Mouse (Mus musculus) kidney, adult 8-10 months (tissue): ENCODE measurements around the gene Dcakd.
"Not testable (repeated sequence)": the region's sequence is repeated elsewhere in the genome, so short reads cannot be mapped to it uniquely, and the experiment has no call there.

Experiments used
- DNase-seq, 2 experiments: peaks; one replicate each; pipeline ENCODE4 v3.0.0; 2022

Dcakd gene

DNA sequence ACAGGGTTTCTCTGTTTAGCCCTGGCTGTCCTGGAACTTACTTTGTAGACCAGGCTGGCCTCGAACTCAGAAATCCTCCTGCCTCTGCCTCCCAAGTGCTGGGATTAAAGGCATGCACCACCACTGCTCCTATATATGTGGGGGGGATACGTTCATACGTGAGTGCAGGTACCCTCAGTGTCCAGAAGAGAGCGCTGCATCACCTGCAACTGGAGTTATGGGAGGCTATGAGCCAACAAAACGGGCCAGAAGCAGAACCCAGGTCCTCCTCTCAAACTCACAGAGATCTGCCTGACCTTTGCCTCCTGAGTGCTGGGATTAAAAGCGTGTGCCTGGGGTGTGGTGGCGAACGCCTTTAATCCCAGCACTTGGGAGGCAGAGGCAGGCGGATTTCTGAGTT is 52.2 kb downstream of the Dcakd start:
- not testable (repeated sequence) for DNase-seq

DNA sequence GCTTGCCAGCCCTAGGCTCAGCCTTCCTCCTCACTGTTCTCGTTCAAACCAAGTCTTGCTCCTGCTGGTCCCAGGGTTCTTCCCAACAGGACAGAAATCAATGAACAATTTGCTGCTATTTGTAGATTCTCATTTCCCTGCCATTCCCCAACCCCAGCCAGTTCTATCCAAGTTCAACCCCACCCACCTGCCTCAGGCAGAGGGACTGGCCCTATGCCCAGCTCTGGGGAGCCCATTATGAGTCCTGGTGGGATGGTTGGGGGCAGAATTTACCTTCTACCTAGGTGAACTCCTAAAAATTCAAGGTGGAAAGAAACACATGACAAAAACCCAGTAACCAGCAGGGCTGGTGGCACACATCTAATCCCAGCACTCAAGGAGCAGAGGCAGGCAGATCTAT is 55.8 kb downstream of the Dcakd start:
- DNase-seq = peak; percentile 25 to 28

DNA sequence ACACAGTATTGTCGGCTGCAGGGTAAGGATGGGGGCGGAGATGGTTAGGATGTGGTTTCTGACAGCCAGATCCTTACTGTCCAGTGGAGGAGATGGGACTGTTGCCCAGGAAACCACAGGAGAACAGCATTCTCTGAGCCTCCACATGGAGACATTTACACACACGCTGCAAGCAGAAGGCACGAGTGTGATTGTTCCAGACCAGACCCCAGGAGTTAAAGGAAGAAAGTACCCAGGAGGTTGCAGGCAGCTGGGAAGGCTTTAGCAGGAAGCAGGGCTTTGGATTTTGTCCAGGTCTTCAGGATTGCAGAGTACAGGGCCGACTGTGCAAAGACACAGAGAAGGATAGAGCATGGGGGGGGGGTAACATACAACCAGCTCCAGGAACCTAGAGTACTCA is 56.5 kb downstream of the Dcakd start:
- no peak for DNase-seq

DNA sequence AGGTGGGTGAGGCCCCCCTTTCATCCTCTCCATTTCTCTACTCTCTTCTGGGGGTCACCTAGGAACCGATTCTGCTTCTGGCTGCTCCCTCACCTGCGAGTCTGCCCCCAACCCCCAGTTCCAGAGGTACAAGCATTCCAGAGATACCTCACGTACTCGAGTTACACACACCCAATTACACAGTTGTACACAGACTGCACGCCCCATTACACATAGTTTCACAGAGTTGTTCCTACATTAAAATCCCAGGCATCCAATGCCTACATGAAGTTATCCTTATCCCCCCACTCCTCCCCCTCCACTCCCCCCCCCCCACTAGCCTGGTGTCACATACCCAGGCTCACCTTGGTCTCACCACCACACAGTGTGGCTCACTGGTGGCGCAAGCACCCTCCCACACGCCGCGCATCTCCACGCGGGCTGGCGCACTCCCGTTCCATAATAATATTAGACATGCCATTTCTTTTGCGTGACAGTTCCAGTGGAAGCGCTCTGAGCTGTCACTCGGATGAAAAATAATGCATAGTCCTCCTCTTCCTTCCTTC is 63.5 kb downstream of the Dcakd start:
- peak in 1 of 2 experiments; percentile 16 for DNase-seq

DNA sequence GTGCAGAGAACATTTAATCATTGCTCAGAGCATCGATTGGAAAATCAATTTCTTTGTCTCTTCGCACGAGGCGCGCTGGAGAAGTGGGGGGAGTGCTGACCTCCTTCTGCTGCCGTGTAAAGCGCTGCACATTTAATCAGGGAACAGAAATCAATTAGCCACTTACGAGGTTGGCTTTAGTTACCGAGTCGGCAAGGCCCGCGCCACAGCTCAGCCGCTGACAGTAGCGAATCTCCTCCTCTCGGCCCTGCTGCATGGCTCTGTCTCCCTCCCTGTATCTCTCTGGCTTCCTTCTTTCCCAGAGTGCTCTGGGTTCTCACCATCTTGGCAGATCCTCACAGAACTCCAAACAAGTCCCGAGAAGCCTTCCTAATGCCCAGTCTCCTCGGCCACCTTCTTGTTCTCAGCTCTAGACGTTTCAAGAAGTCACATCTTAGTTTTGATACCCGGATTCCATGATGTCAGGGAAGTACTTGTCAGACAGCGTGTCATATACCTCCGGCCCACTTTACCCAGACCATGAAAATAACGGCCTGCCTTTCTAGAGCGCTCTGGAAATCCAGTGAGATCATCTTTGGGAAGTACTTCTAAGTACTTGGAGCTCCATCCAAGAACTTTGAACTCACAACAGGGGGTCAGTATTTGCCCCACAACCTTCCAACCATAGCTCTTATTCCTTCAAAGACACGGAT is 64.1 kb downstream of the Dcakd start:
- DNase-seq = no peak

DNA sequence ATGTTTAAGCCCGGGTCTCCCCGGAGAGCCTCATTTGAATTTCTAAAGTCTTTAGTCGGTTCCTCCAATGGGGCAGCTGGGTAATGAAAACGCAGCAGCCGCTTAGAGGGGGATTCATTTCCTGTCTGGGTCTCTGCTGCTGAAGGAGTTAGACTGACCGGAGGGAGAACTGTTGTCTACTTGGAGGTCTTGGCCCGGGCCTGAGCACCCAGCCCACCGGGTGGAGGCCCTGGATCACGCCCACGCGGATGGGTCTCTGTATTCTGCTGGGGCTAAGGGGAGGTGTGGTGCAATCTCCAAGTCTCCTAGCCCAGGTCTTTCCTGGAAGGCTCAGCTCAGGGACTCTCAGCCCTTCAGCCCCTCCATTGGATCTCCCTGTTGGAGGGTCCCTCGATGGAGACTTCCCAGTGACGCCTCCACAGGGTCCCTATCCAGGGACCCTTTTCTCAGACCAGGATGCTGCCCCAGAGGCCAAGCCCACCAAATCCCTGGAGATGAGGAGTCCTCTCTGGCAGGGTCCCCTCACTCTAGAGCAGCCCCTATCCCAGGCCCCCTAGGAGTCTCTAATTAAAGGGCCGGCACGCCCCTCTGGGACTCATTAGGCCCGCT is 64.8 kb downstream of the Dcakd start:
- DNase-seq = no peak

DNA sequence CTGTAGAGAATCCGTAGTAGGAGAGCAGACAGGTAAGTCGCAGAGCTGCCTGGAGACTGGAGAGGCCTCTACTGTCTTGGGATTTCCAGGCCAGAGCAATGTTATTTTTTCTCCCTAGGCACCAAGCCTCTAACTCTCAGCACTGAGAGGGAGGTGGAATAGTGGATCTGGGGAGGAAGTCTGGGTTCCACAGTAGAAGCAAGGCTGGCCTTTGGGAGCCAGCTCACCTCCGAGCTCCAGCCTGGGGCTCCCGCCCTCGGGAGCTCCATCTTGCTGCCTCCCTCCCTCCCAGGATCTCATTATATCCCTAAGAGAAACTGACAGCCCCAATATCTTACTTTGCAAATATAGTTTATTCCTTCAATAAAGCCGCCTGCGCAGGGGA is 65.3 kb downstream of the Dcakd start:
- no peak for DNase-seq

DNA sequence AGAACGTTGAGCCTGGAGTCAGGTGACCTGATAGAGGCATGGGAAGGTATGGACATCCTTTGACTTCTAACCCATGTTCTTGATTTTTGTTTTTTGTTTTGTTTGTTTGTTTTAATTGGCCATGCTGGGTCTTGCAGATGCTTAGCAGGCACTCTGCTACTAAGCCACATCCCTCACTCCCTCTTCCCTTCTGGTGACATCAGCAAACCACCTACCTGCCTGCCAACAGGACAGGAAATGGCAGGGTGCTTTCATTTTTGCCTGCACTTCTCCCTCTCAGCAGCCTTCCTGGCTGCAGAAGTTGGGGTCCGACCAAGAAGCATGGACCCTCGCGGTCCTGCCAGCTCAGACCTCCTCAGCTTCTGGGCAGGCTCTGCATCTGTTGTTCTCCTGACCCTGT is 67.1 kb downstream of the Dcakd start:
- no peak for DNase-seq

DNA sequence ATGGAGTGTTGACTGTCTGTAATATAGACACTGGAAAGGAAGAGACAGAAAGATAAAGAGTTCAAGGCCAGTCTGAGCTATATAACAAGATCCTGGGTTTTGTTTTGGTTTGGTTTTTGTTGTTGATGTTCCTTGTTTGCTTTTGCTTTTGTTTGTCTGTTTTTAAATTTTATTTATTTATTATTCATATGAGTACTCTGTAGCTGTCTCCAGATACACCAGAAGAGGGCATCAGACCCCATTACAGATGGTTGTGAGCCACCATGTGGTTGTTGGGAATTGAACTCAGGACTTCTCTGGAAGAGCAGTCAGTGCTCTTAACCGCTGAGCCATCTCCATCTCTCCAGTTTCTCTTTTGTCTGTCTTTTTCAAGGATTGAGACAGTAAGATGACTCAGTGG is 69.3 kb downstream of the Dcakd start:
- no peak for DNase-seq

DNA sequence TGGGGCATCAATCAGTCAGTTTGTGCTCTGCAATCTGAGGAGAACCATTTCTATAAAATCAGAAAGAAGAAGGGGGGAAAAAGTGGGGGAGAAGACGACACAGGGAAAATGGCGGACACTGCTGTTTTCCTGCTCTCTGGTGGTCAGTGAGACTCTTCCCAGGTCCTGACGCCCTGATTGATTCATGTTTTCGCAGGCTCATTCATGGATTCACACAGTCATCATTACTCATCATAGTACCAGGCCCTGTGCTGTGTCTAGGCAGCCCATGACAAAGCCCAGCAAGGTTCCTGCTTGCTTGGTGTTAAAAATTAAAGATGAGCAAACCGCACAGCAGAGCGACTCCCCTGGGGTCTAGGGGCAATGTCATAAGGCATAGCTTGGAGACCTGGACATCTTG is 69.7 kb downstream of the Dcakd start:
- no peak for DNase-seq

DNA sequence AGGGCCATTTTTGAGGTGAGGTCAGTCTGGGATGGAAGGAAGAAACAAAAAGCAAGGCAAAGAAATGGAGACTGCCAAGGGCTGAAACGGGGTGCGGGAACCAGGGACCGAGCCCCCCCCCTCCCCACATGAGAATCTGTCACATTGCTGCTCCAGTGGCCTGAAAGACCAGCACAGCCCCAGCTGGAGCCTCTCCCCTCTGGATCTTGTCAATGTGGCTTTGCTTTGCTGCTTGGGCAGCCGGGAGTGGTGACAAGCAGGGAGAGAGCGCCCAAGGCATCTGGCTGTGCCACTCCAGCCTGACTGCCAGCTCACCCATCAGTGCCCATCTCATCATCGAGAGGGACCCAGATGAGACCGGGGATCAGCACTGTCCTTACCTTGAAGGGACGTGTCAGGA is 70.4 kb downstream of the Dcakd start:
- no peak for DNase-seq

DNA sequence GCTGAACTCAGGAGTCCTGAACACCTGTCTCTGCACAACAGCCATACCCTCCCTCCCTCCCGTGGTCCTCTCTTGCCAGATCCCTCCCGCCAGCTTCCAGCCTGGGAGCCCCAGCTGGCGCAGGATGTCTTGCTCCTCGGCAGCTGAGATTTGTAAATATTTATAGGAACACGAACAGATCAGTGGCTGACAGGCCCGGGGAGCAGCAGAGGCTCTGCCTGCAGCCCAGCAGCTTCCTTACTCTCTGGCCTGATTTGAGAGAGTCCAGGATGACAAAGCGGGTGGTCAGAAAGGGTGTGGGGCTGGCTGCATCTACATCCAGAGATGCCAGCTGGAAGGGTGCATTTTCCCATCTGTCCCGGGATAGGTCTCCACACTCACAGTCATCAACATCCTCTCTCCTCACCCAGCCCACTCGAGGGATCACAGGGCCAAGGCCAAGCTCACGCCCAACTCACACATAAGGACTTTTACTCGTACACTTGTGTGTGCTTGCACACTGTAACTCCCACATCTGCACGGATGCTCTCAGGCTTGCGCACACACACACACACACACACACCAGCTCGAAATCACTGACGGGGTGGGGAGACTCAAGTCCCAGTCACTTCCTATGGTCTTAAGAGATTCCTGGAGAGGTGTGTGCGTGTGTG is 71.0 kb downstream of the Dcakd start:
- DNase-seq = no peak

DNA sequence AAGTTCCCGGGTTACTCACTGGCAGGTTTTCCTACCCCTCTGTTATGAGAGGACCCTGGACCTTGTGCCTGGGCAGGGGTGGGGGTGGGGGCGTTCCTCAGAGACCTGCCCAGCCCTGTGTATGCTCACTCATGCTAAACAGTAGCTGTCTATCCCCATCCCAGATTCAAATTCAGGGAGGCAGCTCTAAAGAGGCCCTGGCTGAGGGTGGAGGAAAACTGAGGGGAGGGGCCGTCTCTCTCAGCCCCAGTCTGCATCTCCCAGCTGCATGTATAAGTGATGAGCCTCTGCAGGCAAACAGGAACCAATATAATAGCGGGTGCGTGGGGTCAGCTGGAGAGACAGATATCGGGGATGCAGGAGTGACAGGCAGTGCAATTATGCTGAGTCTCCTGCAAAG is 75.2 kb downstream of the Dcakd start:
- no peak for DNase-seq

DNA sequence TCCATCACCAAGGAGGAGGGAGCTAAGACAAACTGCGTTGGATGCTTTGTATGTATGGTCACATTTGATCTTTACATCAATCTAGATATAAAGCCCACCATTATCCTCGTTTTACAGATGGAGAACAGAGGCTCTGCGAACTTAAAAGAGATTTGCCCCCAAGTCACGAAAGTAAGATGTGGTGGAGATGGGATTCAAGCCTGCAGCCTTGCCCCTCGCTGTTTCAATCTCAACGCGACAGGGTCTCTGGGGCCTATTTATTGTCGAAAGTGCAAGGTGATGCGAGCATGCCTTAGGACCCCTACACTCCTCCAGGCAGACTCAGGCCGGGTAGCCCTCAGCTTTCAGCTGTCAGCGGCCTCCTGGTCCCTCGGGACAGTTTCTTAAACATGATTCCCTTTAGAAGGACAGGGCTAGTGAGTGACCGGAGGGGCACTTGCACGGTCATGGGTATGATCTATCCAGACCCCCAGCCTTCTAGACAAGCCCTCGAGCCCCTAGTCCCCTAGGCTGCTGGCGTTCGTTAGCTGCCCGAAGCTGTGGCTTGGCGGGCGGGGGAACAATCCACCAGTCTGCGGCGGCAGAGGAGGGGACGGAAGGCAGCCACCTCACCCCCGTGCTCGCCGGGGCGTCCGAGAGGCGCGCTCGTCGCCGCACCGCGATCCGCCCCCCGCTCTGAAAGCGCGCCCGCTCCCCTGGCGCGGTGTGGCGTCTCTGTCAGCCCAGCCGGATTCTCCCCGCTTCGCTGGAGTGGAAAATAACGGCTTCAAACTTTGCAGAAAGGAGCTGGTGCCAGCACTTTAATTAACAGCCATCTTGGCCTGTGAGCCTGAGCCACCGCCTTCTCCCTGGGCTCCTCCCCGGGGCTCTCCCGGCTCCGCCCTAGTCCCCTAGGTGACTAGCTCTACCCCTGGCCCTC is 79.8 kb downstream of the Dcakd start:
- DNase-seq = peak; percentile 68 to 72

DNA sequence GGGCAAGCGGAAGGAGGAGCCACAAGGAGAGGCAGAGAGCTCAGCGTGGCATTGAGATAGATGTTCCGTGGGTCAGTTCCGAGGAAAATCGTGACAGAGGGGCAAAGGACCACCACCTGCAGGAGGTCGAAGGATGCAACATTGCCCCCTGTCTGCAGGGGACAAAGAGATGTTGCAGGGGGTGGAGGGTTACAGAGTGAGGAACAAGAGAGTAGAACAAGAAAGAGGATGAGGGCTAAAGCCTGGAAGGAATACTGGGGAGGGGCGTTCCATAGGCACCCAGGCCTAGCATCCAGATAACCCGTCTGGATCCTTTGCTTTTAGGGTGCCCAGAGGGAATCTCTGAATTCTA is 81.2 kb downstream of the Dcakd start:
- no peak for DNase-seq

DNA sequence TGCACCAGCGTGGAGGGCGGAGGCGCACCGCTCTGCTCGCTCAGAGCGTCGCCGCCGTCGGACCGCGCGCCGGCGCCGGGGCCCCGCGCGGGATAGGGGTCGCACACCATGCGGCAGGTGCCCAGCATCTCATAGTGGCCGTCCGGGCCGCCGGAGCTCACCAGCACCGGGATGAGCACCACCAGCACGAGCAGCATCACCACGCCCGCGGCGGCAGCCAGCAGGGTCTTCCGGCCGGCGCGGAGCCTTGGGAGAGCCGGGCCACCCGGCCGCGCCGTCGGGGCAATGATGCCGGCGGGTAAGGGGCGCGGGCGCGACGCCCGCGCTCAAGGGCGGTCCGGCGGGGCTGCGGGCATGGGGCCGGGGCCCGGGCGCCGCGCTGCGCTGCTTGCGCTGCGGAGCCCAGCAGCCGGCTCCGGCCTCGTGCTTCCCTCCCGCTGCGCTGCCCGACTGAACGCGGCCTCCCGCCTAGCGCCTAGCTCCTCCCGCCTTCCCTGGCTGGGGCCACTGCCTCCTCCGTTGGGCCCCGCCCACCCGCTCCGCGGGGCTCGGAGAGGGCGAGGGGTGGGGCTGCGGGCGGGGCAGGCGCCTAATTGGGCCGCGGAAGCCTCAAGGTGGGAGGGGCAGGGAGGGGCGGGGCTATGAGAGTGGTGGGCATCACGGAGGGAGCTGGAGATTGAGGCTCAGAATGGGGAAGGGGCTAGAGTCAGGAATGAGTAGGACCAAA is 81.7 kb downstream of the Dcakd start, which contains the start of gene C1ql1:
Gene C1ql1, minus strand, starts transcription at position 424 of the 727 bp plus-strand sequence.
- DNase-seq = peak; percentile 78 to 84

DNA sequence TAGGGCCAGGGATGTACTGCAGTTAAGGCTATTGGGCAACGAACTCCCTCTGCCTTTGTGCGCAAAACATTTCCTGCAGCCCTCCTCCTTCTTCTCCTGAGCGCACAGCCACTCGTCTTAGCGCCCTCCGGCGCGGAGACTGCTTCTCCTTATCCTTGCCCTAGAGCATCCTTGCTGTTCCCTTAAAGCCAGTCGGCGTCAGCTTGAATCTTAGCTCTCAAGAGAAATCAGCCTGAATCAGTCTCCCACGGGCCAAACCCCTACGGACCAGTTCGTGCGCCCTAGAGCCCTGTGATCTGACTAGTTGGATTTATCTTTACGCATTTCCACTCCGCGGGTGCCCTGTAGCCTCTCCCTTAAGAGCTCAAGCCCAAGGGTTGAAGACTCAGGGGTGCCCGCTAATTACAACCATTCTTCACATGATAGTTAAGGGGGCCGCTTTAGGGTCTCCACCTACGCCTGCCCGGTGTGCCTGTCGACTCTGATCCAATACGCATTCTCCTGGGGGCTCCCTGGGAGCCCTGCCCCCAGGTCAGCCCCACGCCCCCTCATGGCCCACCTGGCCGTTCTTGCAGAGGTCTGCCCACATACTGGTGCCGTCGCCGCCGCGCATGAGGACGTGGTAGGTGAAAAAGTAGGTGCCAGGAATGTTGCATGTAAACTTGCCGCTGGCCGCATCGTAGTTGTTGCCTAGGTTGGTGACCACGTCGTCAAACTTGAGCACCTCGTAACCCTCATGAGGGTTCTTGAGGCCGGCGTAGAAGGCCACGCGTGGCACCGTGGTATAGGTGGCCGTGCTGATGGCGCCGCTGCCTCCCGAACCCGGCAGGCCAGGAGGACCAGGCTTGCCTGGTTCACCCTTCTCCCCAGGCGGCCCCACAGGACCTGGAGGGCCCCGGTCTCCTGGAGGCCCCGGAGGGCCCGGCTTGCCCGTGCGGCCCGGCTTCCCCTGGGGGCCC is 82.5 kb downstream of the Dcakd start:
- no peak for DNase-seq
